ENCODE assay signal across 21 mouse cellular contexts in the genomic region with DNA sequence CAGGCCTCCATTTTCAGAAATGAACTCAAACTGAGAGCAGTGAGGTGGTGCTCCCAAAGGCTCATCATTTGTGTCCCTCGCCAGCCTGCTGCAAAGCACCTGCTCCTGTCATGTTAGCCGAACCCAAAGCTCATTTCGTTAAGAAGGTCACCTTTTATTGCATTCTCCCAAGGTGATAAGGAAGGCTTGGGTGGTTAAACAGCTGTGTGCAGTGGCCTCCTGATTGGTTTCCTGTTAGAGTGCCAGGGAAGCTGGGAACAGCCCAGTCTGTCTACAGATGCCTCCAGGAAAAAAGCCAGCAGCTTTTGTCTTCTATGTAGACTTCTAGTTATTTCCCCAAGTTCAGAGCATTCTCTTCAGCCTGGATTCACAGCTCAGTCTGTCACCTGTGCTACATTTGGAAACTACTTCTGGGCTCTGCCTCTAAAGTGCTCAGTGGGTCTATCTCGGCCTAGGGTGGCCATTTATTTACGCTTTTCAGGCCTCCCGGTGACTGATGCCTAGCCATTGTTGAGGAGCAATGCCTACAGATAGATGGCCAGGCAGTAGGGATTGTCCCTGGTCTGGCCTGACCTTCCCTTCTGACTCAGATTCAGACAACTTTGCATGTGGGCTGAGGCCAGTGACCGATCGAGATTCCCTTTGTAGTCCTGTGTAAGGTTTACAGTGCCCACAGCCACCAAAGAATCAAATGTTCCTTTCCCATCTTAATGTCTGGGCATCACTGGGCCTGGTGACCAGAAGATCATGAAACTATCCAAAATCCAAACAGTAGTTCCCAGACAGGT. TPM values are rescaled to one million over a fixed set of nuclear protein-coding genes. Genes with fewer than 3 reads are reported as not detected.
DNase-seq lines count a peak whose midpoint lies in the region; ATAC-seq and TF ChIP-seq lines count a peak whose summit lies in the region.
"Had no signal": no experiment of that assay in that cellular context is flagged by ENCODE, and none has a peak within 500 bp of the region (broad histone marks: within the 10 kb centered on the region; RNA-seq: fewer than 3 reads in every experiment).

No protein-coding gene starts in this region.

- H3K4me1 ChIP-seq in hindbrain, embryonic 10.5 days (replicated peaks) = peaks cover 68% of the 10 kb centered on the region
- H3K4me1 ChIP-seq in hindbrain, embryonic 11.5 days (replicated peaks; ENCODE audit: control insufficient read depth, insufficient read depth, low read length) = 0 out of 2 replicates have a peak, but pooled peaks cover 2% of the 10 kb centered on the region
- peaks cover 8% of the 10 kb centered on the region; the same call in 1 of the 2 replicates for H3K4me1 ChIP-seq in brown adipose tissue, adult 24 weeks (ENCODE audit: control insufficient read depth, insufficient read depth, insufficient read length, low read length)
- H3K4me1 ChIP-seq in intestine, postnatal 0 days (replicated peaks; ENCODE audit: control insufficient read depth, insufficient read depth, low read length) = peaks cover 7% of the 10 kb centered on the region; the same call in 1 of the 2 replicates
- H3K4me1 ChIP-seq in stomach, postnatal 0 days (replicated peaks; ENCODE audit: control insufficient read depth, insufficient read depth) = no peaks in the 10 kb centered on the region

- H3K36me3 ChIP-seq in hindbrain, embryonic 10.5 days = no peaks in the 10 kb centered on the region
- H3K36me3 ChIP-seq in hindbrain, embryonic 11.5 days (ENCODE audit: control insufficient read depth, insufficient read depth, low read length) = no peaks in the 10 kb centered on the region
- peaks cover 3% of the 10 kb centered on the region; the same call in 1 of the 2 replicates for H3K36me3 ChIP-seq in intestine, postnatal 0 days (ENCODE audit: control insufficient read depth, insufficient read depth)
- H3K36me3 ChIP-seq in stomach, postnatal 0 days (ENCODE audit: control insufficient read depth, insufficient read depth, low read length) = no peaks in the 10 kb centered on the region; the same call in 1 of the 2 replicates
- H3K36me3 ChIP-seq: embryonic facial prominence, embryonic 15.5 days; hindbrain, embryonic 15.5 days had no signal

- no peak for TF ChIP-seq CTCF in intestine, postnatal 0 days (IDR thresholded peaks at IDR 0.05; ENCODE audit: low read depth)
- no peak for TF ChIP-seq CTCF in stomach, postnatal 0 days (IDR thresholded peaks at IDR 0.05; ENCODE audit: low read depth)

- no peak for DNase-seq in hindbrain, embryonic 10.5 days (ENCODE audit: low spot score)
- no peak for DNase-seq in hindbrain, embryonic 11.5 days (ENCODE audit: low spot score)
- peak; percentile 37 for DNase-seq in stomach, postnatal 0 days (ENCODE audit: low spot score)
- DNase-seq in retina, postnatal 1 day = no peak
- DNase-seq in heart, adult 8-10 months (ENCODE audit: low spot score) = no peak
- DNase-seq: adrenal gland, adult 2 months; B cell, adult 2 months; cerebellum, adult 11-12 months; cerebellum, adult 8-10 months; cerebellum, postnatal 10 days; cerebellum, postnatal 36 days; embryo, embryonic 11 days; gastrocnemius, postnatal 36 days; heart, adult 2 months; kidney, adult 11 months had no signal

- no peaks in the 10 kb centered on the region for H3K9me3 ChIP-seq in hindbrain, embryonic 10.5 days
- H3K9me3 ChIP-seq in hindbrain, embryonic 11.5 days (ENCODE audit: control insufficient read depth, low read length) = no peaks in the 10 kb centered on the region
- H3K9me3 ChIP-seq in intestine, postnatal 0 days (ENCODE audit: control insufficient read depth) = no peaks in the 10 kb centered on the region
- no peaks in the 10 kb centered on the region for H3K9me3 ChIP-seq in stomach, postnatal 0 days (ENCODE audit: control insufficient read depth, low read length)
- H3K9me3 ChIP-seq: embryonic facial prominence, embryonic 15.5 days; hindbrain, embryonic 15.5 days had no signal

- 84% methylated on average over 8 of the region's 8 CpGs for WGBS in hindbrain, embryonic 10.5 days
- 86% methylated on average over 8 of the region's 8 CpGs for WGBS in hindbrain, embryonic 11.5 days
- WGBS in intestine, postnatal 0 days = 50% methylated on average over 8 of the region's 8 CpGs
- WGBS in stomach, postnatal 0 days = 73% methylated on average over 8 of the region's 8 CpGs

- peak overlapping the region; percentile 78; the same call in 1 of the 2 replicates for H3K27ac ChIP-seq in hindbrain, embryonic 10.5 days
- H3K27ac ChIP-seq in hindbrain, embryonic 11.5 days (ENCODE audit: low read depth, low read length) = no peak overlapping the region
- H3K27ac ChIP-seq in brown adipose tissue, adult 24 weeks (replicated peaks; ENCODE audit: low read depth, low read length) = peak overlapping the region; percentile 78; the same call in 1 of the 2 replicates
- H3K27ac ChIP-seq in intestine, postnatal 0 days (ENCODE audit: low read depth, low read length) = no peak overlapping the region
- H3K27ac ChIP-seq in stomach, postnatal 0 days (replicated peaks) = no peak overlapping the region
- H3K27ac ChIP-seq: embryonic facial prominence, embryonic 15.5 days; heart, adult 2 months; hindbrain, embryonic 15.5 days had no signal

- no peak overlapping the region for H3K9ac ChIP-seq in hindbrain, embryonic 11.5 days (ENCODE audit: low read depth, low read length)
- H3K9ac ChIP-seq in intestine, postnatal 0 days (ENCODE audit: low read depth, low read length) = no peak overlapping the region
- H3K9ac ChIP-seq in stomach, postnatal 0 days (ENCODE audit: low read length) = no peak overlapping the region
- H3K9ac ChIP-seq: embryonic facial prominence, embryonic 15.5 days; hindbrain, embryonic 15.5 days had no signal

- ATAC-seq in hindbrain, embryonic 11.5 days (ENCODE audit: low FRiP score) = no peak
- peak; percentile 83 for ATAC-seq in intestine, postnatal 0 days
- no peak for ATAC-seq in stomach, postnatal 0 days (ENCODE audit: low FRiP score, low TSS enrichment)
- ATAC-seq: forebrain, embryonic 14.5 days had no signal

- no peak for TF ChIP-seq EP300 in stomach, postnatal 0 days (optimal IDR thresholded peaks at IDR 0.05)

- peaks cover 2% of the 10 kb centered on the region; the same call in 1 of the 2 replicates for H3K27me3 ChIP-seq in hindbrain, embryonic 10.5 days (ENCODE audit: insufficient read depth, poor library complexity, severe bottlenecking)
- H3K27me3 ChIP-seq in hindbrain, embryonic 11.5 days (ENCODE audit: control insufficient read depth, insufficient read depth, low read length) = no peaks in the 10 kb centered on the region
- no peaks in the 10 kb centered on the region for H3K27me3 ChIP-seq in intestine, postnatal 0 days (replicated peaks; ENCODE audit: control insufficient read depth, insufficient read depth, low read length)
- H3K27me3 ChIP-seq in stomach, postnatal 0 days (ENCODE audit: control insufficient read depth, insufficient read depth, low read length) = no peaks in the 10 kb centered on the region

- H3K4me3 ChIP-seq in hindbrain, embryonic 10.5 days = no peak overlapping the region
- H3K4me3 ChIP-seq in hindbrain, embryonic 11.5 days (ENCODE audit: low read depth, low read length) = no peak overlapping the region
- no peak overlapping the region for H3K4me3 ChIP-seq in brown adipose tissue, adult 24 weeks (ENCODE audit: insufficient read depth, low read depth, low read length)
- no peak overlapping the region for H3K4me3 ChIP-seq in intestine, postnatal 0 days (ENCODE audit: low read depth, low read length)
- H3K4me3 ChIP-seq in stomach, postnatal 0 days (ENCODE audit: low read depth, low read length) = no peak overlapping the region
- H3K4me3 ChIP-seq: embryonic facial prominence, embryonic 15.5 days; heart, adult 2 months; hindbrain, embryonic 15.5 days had no signal

- no peak overlapping the region for H3K4me2 ChIP-seq in hindbrain, embryonic 11.5 days (replicated peaks; ENCODE audit: low read depth, low read length)
- no peak overlapping the region for H3K4me2 ChIP-seq in intestine, postnatal 0 days (replicated peaks; ENCODE audit: low read depth)
- H3K4me2 ChIP-seq in stomach, postnatal 0 days (replicated peaks; ENCODE audit: low read depth) = no peak overlapping the region
- H3K4me2 ChIP-seq: embryonic facial prominence, embryonic 15.5 days; heart, embryonic 11.5 days; hindbrain, embryonic 15.5 days had no signal

RNA-seq across cellular contexts. Expression of gene Mecr, which starts 2.9 kb away (rescaled TPM):
- polyA plus RNA-seq in hindbrain, embryonic 10.5 days (2016; fragmentation: Nextera tagmentation; extraction: Ambion mirVana) = 47.0 and 58.6 TPM in 2 replicates
- 44.2 and 45.6 TPM in 2 replicates for polyA plus RNA-seq in hindbrain, embryonic 11.5 days (2014; fragmentation: Nextera tagmentation; extraction: Ambion mirVana)
- polyA plus RNA-seq in brown adipose tissue, adult 24 weeks (2012; ENCODE audit: insufficient read depth, insufficient read length, missing spikeins) = 255 and 304 TPM in 2 replicates
- 27.3 and 27.6 TPM in 2 replicates for polyA plus RNA-seq in intestine, postnatal 0 days (2015; fragmentation: Nextera tagmentation; extraction: Ambion mirVana)
- 47.2 and 48.6 TPM in 2 replicates for polyA plus RNA-seq in stomach, postnatal 0 days (2015; fragmentation: Nextera tagmentation; extraction: Ambion mirVana)
- total RNA-seq in heart, adult 8-10 months (2022) = 10 to 100 TPM; 24.4 to 27.9 (median 25.5) TPM

RNA-seq across cellular contexts. Expression of gene Ptpru, which starts 8.1 kb away (rescaled TPM):
- polyA plus RNA-seq in hindbrain, embryonic 10.5 days (2016; fragmentation: Nextera tagmentation; extraction: Ambion mirVana) = 17.0 and 17.2 TPM in 2 replicates
- 11.4 and 13.2 TPM in 2 replicates for polyA plus RNA-seq in hindbrain, embryonic 11.5 days (2014; fragmentation: Nextera tagmentation; extraction: Ambion mirVana)
- 3.4 and 17.5 TPM in 2 replicates for polyA plus RNA-seq in brown adipose tissue, adult 24 weeks (2012; ENCODE audit: insufficient read depth, insufficient read length, missing spikeins)
- polyA plus RNA-seq in intestine, postnatal 0 days (2015; fragmentation: Nextera tagmentation; extraction: Ambion mirVana) = 2.3 TPM in 2 replicates
- 3.1 and 3.9 TPM in 2 replicates for polyA plus RNA-seq in stomach, postnatal 0 days (2015; fragmentation: Nextera tagmentation; extraction: Ambion mirVana)
- 1 to 10 TPM; 4.5 to 9.7 (median 5.7) TPM for total RNA-seq in heart, adult 8-10 months (2022)

RNA-seq across cellular contexts. Expression of gene Srsf4, which starts 27.2 kb away (rescaled TPM):
- polyA plus RNA-seq in hindbrain, embryonic 10.5 days (2016; fragmentation: Nextera tagmentation; extraction: Ambion mirVana) = 139 and 141 TPM in 2 replicates
- polyA plus RNA-seq in hindbrain, embryonic 11.5 days (2014; fragmentation: Nextera tagmentation; extraction: Ambion mirVana) = 128 and 132 TPM in 2 replicates
- 16.7 and 26.2 TPM in 2 replicates for polyA plus RNA-seq in brown adipose tissue, adult 24 weeks (2012; ENCODE audit: insufficient read depth, insufficient read length, missing spikeins)
- 36.2 and 38.3 TPM in 2 replicates for polyA plus RNA-seq in intestine, postnatal 0 days (2015; fragmentation: Nextera tagmentation; extraction: Ambion mirVana)
- polyA plus RNA-seq in stomach, postnatal 0 days (2015; fragmentation: Nextera tagmentation; extraction: Ambion mirVana) = 36.5 and 38.3 TPM in 2 replicates
- total RNA-seq in heart, adult 8-10 months (2022) = 10 to 100 TPM; 28.6 to 34.4 (median 32.5) TPM

Comparison
In these comparisons a context has a peak if more than half of its experiments do, and no peak if none do; other contexts are left out.
1. H3K27ac ChIP-seq: peak in hindbrain, embryonic 10.5 days (single experiment) and brown adipose tissue, adult 24 weeks (single experiment); none in hindbrain, embryonic 11.5 days (single experiment), intestine, postnatal 0 days (single experiment) and stomach, postnatal 0 days (single experiment).